Mouse (Mus musculus): ENCODE results near the gene Pex16. TPM values are rescaled to one million over a fixed set of nuclear protein-coding genes. Genes with fewer than 3 reads are reported as not detected.

Pex16 gene
- polyA plus RNA-seq, 1 experiment from 2014 or later, result 14.2 TPM

DNA sequence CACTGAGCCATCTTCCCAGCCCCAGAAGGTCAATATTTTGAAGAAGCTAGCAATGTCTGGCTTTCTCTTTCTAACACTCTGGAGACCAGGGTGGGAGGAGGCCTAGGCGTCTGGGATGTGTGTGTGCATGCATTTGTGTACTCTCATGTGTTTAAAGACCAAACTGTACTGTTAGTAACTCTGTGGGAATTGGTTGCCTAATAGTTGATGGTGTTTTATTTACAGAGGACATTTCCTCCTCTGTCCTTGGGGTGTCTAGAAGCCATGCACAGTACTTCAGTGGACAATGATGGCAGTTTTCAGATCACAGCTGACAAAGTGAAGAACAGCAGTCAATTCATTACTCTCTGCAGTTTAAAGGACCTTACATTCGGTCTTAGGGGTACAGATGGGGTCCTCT, 27.3 kb upstream of the Pex16 start:
- no peaks in the 10 kb centered on the region for H3K27me3 ChIP-seq (ENCODE audit: control insufficient read depth, insufficient read depth, low read length)
- H3K4me2 ChIP-seq (ENCODE audit: low read depth, severe bottlenecking), result no peak overlapping the region
- no peak for ATAC-seq (ENCODE audit: insufficient number of reproducible peaks, low FRiP score, low TSS enrichment, low read depth)
- H3K9ac ChIP-seq (ENCODE audit: low read length), result no peak overlapping the region
- no peak overlapping the region for H3K4me3 ChIP-seq (ENCODE audit: low read depth, low read length)
- H3K4me1 ChIP-seq (ENCODE audit: control insufficient read depth, insufficient read depth, low read length), result no peaks in the 10 kb centered on the region
- no peaks in the 10 kb centered on the region for H3K9me3 ChIP-seq (ENCODE audit: control insufficient read depth, low read length)
- no peak for DNase-seq (ENCODE audit: low spot score)
- H3K36me3 ChIP-seq (ENCODE audit: control insufficient read depth, insufficient read depth, low read length), result 0 out of 2 replicates have a peak, but pooled peaks cover 6% of the 10 kb centered on the region
- WGBS, result 88% methylated on average over 2 of the region's 2 CpGs
- H3K27ac ChIP-seq (replicated peaks; ENCODE audit: low read depth, low read length), result no peak overlapping the region

DNA sequence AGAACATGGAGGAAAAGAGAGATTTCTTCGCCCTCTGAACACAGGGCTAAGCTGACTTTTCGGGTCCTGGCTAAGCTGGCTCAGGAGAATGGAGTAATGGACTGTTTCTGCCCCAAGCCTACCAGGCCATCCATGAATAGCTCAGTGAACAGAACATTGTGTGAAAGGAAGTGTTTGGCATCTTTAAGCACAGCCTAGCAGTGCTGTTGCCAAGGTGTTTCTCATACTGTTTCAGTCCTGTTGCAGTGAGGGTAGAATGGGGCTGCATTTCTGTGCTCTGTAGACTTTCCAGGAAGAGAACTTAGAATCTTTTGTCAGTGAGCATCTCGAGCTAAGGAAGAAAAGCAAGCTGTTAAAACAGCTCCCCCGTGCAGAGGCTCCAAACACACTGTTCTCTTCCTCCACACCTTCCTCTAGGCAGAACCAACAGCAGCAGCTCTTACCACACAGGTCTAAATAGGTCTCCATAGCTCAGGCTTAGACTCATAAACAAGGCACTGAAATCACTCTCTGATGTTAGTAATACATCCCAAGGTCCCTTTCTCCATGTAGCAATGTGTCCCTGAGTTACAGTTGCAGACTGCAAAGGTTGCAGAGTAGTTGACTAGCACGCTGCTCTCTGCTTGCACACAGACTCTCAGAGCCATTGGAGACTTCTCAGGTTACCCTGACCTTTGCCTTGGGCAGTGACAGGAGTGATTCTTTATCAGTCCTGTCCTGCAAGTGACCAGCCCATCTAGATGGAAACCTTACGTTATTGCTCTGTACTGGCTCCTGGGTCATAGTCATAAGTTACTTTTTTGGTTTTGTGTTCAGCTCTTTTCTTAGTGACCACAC, 24.7 kb upstream of the Pex16 start:
- H3K9ac ChIP-seq (ENCODE audit: low read length), result no peak overlapping the region
- no peak overlapping the region for H3K4me2 ChIP-seq (ENCODE audit: low read depth, severe bottlenecking)
- no peak overlapping the region for H3K4me3 ChIP-seq (ENCODE audit: low read depth, low read length)
- no peaks in the 10 kb centered on the region for H3K9me3 ChIP-seq (ENCODE audit: control insufficient read depth, low read length)
- H3K4me1 ChIP-seq (ENCODE audit: control insufficient read depth, insufficient read depth, low read length), result no peaks in the 10 kb centered on the region
- DNase-seq (ENCODE audit: low spot score) (no peak), ATAC-seq (ENCODE audit: insufficient number of reproducible peaks, low FRiP score, low TSS enrichment, low read depth) (no peak)
- no peak overlapping the region for H3K27ac ChIP-seq (replicated peaks; ENCODE audit: low read depth, low read length)
- 0 out of 2 replicates have a peak, but pooled peaks cover 8% of the 10 kb centered on the region for H3K36me3 ChIP-seq (ENCODE audit: control insufficient read depth, insufficient read depth, low read length)
- no peaks in the 10 kb centered on the region for H3K27me3 ChIP-seq (ENCODE audit: control insufficient read depth, insufficient read depth, low read length)
- 43% methylated on average over 6 of the region's 6 CpGs for WGBS

DNA sequence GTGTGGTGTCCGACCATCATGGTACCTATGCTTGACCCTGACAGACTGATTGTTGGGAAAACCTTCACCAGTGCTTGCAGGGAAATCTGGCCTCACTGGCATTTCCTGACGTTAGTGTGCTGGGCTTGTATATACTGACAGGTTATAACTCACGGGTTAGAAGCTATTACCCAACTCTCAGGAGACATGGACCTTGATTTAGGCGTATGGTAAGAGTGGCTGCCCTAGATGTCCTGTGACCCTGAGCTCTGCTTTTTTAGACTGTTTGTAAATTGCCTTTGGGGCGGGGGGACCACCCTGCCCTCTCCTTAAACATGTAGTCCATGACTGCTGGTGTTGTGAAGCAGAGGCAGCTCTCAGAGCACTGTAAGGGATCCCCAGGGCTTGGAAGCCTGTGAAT, 23.8 kb upstream of the Pex16 start:
- Histone ChIP-seq H3K9me3 (ENCODE audit: control insufficient read depth, low read length) (no peaks in the 10 kb centered on the region), H3K4me3 (ENCODE audit: low read depth, low read length) (no peak overlapping the region), H3K4me1 (ENCODE audit: control insufficient read depth, insufficient read depth, low read length) (no peaks in the 10 kb centered on the region), H3K27me3 (ENCODE audit: control insufficient read depth, insufficient read depth, low read length) (no peaks in the 10 kb centered on the region), H3K4me2 (ENCODE audit: low read depth, severe bottlenecking) (no peak overlapping the region), H3K27ac (replicated peaks; ENCODE audit: low read depth, low read length) (no peak overlapping the region), H3K36me3 (ENCODE audit: control insufficient read depth, insufficient read depth, low read length) (0 out of 2 replicates have a peak, but pooled peaks cover 6% of the 10 kb centered on the region), H3K9ac (ENCODE audit: low read length) (no peak overlapping the region)
- no peak for ATAC-seq (ENCODE audit: insufficient number of reproducible peaks, low FRiP score, low TSS enrichment, low read depth)
- no peak for DNase-seq (ENCODE audit: low spot score)
- 37% methylated on average over 5 of the region's 5 CpGs for WGBS

DNA sequence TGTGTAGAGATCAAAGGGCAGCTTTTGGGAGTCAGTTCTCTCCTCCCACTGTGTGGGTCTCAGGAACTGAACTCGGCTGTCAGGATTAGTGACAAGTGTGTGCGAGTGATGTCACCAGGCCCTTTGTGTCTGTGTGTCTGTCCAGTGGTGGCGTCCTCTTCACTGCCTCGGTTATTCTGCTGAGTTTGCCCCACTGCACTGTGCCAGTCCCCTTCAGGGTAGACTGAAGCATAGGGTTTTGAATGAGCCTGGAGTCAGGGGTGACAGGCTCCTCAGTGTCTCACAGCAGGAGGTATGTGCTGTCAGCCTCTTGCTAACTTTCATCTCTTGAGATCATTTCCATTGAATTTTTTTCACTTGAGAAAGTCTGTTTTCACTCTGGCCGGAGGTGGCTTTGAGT, 21.1 kb upstream of the Pex16 start:
- no peak for ATAC-seq (ENCODE audit: insufficient number of reproducible peaks, low FRiP score, low TSS enrichment, low read depth)

DNA sequence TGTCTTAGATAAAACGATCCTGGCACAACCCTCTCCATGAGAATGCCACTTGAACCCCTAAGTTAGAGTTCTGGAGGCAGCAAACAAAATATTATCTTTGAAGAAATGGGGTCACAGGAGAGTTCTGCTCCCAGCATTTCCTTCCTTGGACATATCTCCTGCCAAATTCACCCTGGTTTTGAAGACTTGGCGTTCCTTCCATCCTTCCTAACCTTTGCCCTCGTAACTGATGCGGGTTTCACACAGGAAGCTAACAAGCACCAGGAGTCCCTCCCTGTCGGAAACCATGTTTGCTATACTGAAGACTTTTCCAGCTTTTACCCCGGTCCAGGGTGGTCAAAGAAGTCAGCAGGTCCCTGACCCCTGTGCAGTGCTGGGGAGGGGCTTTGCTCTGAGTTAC, 20.3 kb upstream of the Pex16 start:
- Histone ChIP-seq H3K4me2 (ENCODE audit: low read depth, severe bottlenecking) (no peak overlapping the region), H3K9me3 (ENCODE audit: control insufficient read depth, low read length) (no peaks in the 10 kb centered on the region), H3K27ac (replicated peaks; ENCODE audit: low read depth, low read length) (no peak overlapping the region), H3K36me3 (ENCODE audit: control insufficient read depth, insufficient read depth, low read length) (peaks cover 2% of the 10 kb centered on the region; the same call in 1 of the 2 replicates), H3K4me1 (ENCODE audit: control insufficient read depth, insufficient read depth, low read length) (no peaks in the 10 kb centered on the region), H3K9ac (ENCODE audit: low read length) (no peak overlapping the region), H3K4me3 (ENCODE audit: low read depth, low read length) (no peak overlapping the region), H3K27me3 (ENCODE audit: control insufficient read depth, insufficient read depth, low read length) (no peaks in the 10 kb centered on the region)
- 46% methylated on average over 6 of the region's 6 CpGs for WGBS
- DNase-seq (ENCODE audit: low spot score) (no peak), ATAC-seq (ENCODE audit: insufficient number of reproducible peaks, low FRiP score, low TSS enrichment, low read depth) (no peak)

More for the DNA sequence above, 21.1 kb upstream of the Pex16 start:
- Histone ChIP-seq H3K4me1 (ENCODE audit: control insufficient read depth, insufficient read depth, low read length) (no peaks in the 10 kb centered on the region), H3K27ac (replicated peaks; ENCODE audit: low read depth, low read length) (no peak overlapping the region), H3K36me3 (ENCODE audit: control insufficient read depth, insufficient read depth, low read length) (peaks cover 4% of the 10 kb centered on the region; the same call in 1 of the 2 replicates), H3K9ac (ENCODE audit: low read length) (no peak overlapping the region), H3K4me3 (ENCODE audit: low read depth, low read length) (no peak overlapping the region), H3K27me3 (ENCODE audit: control insufficient read depth, insufficient read depth, low read length) (no peaks in the 10 kb centered on the region), H3K4me2 (ENCODE audit: low read depth, severe bottlenecking) (no peak overlapping the region), H3K9me3 (ENCODE audit: control insufficient read depth, low read length) (no peaks in the 10 kb centered on the region)
- DNase-seq (ENCODE audit: low spot score), result no peak
- 59% methylated on average over 5 of the region's 5 CpGs for WGBS

DNA sequence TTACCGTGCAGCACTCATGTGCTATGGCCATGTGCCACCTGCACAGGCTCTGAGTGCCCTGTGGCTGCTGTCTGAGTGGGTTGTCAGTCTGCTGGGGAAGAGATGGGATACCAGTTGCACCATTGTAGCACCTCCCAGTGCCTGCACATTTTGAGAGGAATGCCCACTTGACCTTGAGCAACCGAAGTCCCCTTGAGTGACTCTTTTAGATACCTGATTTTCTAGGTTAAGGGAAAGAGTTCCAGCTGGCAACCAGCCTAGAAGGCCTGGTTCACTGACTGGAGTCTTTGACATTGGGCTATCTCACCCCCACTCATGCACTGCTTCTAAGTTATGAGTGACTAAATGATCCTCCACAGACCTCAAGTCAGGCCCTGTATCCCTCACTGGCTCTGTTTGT, 15.2 kb upstream of the Pex16 start:
- WGBS, result 92% methylated on average over 2 of the region's 2 CpGs
- no peaks in the 10 kb centered on the region for H3K9me3 ChIP-seq (ENCODE audit: control insufficient read depth, low read length)

DNA sequence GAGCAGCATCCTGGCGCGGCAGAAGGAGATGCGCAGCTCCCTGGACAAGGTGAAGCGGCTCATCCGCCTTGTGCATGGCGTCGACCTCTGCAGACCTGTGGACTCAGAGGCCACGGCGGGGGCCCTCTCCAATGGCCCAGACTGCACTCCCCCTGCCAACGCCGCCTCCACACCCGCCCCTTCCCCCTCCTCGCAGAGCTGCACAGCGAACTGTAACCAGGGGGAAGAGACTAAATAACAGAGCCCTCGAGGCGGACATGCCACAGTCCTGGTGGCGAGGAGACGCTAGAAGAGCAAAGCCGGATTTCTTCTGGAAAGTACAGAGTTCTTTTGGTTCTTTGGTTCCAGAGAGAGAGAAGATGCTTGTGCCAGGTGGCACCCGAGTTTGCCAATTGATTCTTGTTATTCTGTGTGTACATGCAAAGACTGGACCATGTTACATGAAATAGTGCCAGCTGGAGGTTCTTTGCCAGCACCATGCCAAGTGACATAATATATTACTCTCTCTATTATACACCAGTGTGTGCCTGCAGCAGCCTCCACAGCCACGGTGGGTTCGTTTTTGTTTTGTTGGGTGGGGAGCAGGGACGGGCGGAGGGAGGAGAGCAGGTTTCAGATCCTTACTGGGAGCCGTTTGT, 14.2 kb upstream of the Pex16 start:
- no peak for DNase-seq (ENCODE audit: low spot score)
- 78% methylated on average over 25 of the region's 25 CpGs for WGBS

More for the DNA sequence above, 15.2 kb upstream of the Pex16 start:
- Histone ChIP-seq H3K27ac (replicated peaks; ENCODE audit: low read depth, low read length) (no peak overlapping the region), H3K4me1 (ENCODE audit: control insufficient read depth, insufficient read depth, low read length) (no peaks in the 10 kb centered on the region), H3K4me2 (ENCODE audit: low read depth, severe bottlenecking) (no peak overlapping the region), H3K36me3 (ENCODE audit: control insufficient read depth, insufficient read depth, low read length) (peaks cover 5% of the 10 kb centered on the region; the same call in 1 of the 2 replicates), H3K4me3 (ENCODE audit: low read depth, low read length) (no peak overlapping the region), H3K9ac (ENCODE audit: low read length) (no peak overlapping the region), H3K27me3 (ENCODE audit: control insufficient read depth, insufficient read depth, low read length) (no peaks in the 10 kb centered on the region)
- ATAC-seq (ENCODE audit: insufficient number of reproducible peaks, low FRiP score, low TSS enrichment, low read depth), result no peak
- DNase-seq (ENCODE audit: low spot score), result no peak

DNA sequence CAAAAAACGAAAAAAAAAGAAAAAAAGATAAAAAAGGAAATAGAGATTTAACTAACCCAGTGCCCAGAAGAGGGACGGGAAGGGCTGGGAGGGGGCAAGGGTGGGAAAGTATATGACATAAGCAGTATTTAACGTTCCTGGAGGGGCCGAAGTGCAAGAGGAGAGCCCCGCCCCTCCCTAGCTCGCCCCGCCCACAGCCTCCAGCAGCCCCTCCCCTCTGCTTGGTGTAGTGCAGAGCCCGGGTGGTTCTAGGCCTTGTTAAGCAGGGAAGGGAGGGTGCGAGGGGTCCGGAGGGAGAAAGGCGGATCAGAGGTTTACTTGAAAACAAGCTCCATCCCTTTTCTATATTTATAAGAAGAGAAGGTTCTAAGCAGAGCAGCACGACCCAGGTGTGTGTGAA, 13.6 kb upstream of the Pex16 start:
- Histone ChIP-seq H3K9ac (ENCODE audit: low read length) (no peak overlapping the region), H3K36me3 (ENCODE audit: control insufficient read depth, insufficient read depth, low read length) (peaks cover 7% of the 10 kb centered on the region; the same call in 1 of the 2 replicates), H3K4me1 (ENCODE audit: control insufficient read depth, insufficient read depth, low read length) (no peaks in the 10 kb centered on the region), H3K4me3 (ENCODE audit: low read depth, low read length) (no peak overlapping the region), H3K9me3 (ENCODE audit: control insufficient read depth, low read length) (no peaks in the 10 kb centered on the region), H3K4me2 (ENCODE audit: low read depth, severe bottlenecking) (no peak overlapping the region), H3K27me3 (ENCODE audit: control insufficient read depth, insufficient read depth, low read length) (no peaks in the 10 kb centered on the region), H3K27ac (replicated peaks; ENCODE audit: low read depth, low read length) (no peak overlapping the region)
- ATAC-seq (ENCODE audit: insufficient number of reproducible peaks, low FRiP score, low TSS enrichment, low read depth) (peak; percentile 27; the same call in 1 of the 2 replicates), DNase-seq (ENCODE audit: low spot score) (no peak)
- WGBS, result 25% methylated on average over 12 of the region's 12 CpGs

More for the DNA sequence above, 14.2 kb upstream of the Pex16 start:
- no peak overlapping the region for H3K4me2 ChIP-seq (ENCODE audit: low read depth, severe bottlenecking)
- no peak for ATAC-seq (ENCODE audit: insufficient number of reproducible peaks, low FRiP score, low TSS enrichment, low read depth)
- H3K27ac ChIP-seq (replicated peaks; ENCODE audit: low read depth, low read length), result no peak overlapping the region
- H3K4me3 ChIP-seq (ENCODE audit: low read depth, low read length), result no peak overlapping the region
- H3K9ac ChIP-seq (ENCODE audit: low read length), result no peak overlapping the region
- H3K36me3 ChIP-seq (ENCODE audit: control insufficient read depth, insufficient read depth, low read length), result peaks cover 7% of the 10 kb centered on the region; the same call in 1 of the 2 replicates
- no peaks in the 10 kb centered on the region for H3K9me3 ChIP-seq (ENCODE audit: control insufficient read depth, low read length)
- H3K27me3 ChIP-seq (ENCODE audit: control insufficient read depth, insufficient read depth, low read length), result no peaks in the 10 kb centered on the region
- no peaks in the 10 kb centered on the region for H3K4me1 ChIP-seq (ENCODE audit: control insufficient read depth, insufficient read depth, low read length)
